Mouse (Mus musculus) lung, adult 2 months (tissue): ENCODE measurements around the gene Add1. TPM values are rescaled to one million over a fixed set of nuclear protein-coding genes. Genes with fewer than 3 reads are reported as not detected.

Experiments
- DNase-seq: peaks from one replicate; pipeline ENCODE4 v3.0.0; 2022
- H3K4me1 ChIP-seq: fragments of 200-500 bp; 2 replicates; pipeline ENCODE4 v1.6.1; 2011; ENCODE audit warnings: low read length; ENCODE audit not compliant: control insufficient read depth, insufficient read depth
- H3K4me3 ChIP-seq: fragments of 200-500 bp; replicated peaks from 2 replicates; pipeline ENCODE3; 2011; ENCODE audit warnings: low read depth, mild to moderate bottlenecking, control low read depth, low read length; ENCODE audit errors: extremely low read depth
- CTCF ChIP-seq: fragments of 200-500 bp; IDR thresholded peaks from 2 replicates; pipeline ENCODE4 v1.5.1; 2011; ENCODE audit warnings: mild to moderate bottlenecking, low read length, control low read depth; ENCODE audit not compliant: insufficient read depth
- POLR2A ChIP-seq: fragments of 200-500 bp; IDR thresholded peaks from 2 replicates; pipeline ENCODE4 v1.6.1; 2011; ENCODE audit warnings: low read depth, mild to moderate bottlenecking, control low read depth, low read length, borderline replicate concordance; ENCODE audit errors: extremely low read depth
- WGBS: fragments of 180-500 bp; shearing (Covaris S2); methylation state at CpG from one replicate; pipeline ENCODE4 v1.1.7; 2018; 5-methylcytosine and 5-hydroxymethylcytosine counted together
- polyA plus RNA-seq: library from polyadenylated mRNA; depleted of rRNA; stranded (reverse); fragments of >200 nt; gene quantifications from 2 replicates; pipeline ENCODE4 v1.2.3, GENCODE M21; 2012

The Add1 gene
- polyA plus RNA-seq, 1 experiment, result 231 TPM

DNA sequence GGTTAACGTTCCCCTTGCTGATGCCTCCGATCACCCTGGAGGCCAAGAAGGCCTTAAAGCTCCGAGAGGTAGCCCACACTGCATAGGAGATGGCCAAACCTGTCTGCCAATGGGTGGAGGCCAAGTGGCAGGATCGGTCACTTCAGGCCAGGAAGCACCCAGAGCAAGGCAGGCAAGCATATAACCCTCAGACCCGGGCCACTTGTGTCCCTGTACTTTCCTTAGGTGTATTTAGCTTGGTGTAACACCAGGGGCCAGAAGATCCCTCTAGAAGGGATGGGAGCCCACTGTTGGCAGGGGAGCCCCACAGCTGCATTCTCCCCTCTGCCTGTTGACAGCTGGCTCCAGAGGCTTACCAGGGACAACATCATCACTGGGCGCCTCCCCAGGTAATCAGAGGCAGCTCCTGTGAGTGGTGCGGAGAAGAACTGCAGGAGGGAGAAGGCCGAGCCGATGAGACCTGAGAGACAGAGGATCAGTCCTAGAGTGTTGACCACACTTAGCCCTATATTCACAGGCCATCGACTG is 62.3 kb downstream of the Add1 start:
- WGBS, result 57% methylated on average over 10 of the region's 10 CpGs
- Histone ChIP-seq H3K4me3 (no peak overlapping the region), H3K4me1 (0 out of 2 replicates have a peak, but pooled peaks cover 3% of the 10 kb centered on the region)
- no peak for DNase-seq
- no peak for TF ChIP-seq CTCF
- no peak for TF ChIP-seq POLR2A

DNA sequence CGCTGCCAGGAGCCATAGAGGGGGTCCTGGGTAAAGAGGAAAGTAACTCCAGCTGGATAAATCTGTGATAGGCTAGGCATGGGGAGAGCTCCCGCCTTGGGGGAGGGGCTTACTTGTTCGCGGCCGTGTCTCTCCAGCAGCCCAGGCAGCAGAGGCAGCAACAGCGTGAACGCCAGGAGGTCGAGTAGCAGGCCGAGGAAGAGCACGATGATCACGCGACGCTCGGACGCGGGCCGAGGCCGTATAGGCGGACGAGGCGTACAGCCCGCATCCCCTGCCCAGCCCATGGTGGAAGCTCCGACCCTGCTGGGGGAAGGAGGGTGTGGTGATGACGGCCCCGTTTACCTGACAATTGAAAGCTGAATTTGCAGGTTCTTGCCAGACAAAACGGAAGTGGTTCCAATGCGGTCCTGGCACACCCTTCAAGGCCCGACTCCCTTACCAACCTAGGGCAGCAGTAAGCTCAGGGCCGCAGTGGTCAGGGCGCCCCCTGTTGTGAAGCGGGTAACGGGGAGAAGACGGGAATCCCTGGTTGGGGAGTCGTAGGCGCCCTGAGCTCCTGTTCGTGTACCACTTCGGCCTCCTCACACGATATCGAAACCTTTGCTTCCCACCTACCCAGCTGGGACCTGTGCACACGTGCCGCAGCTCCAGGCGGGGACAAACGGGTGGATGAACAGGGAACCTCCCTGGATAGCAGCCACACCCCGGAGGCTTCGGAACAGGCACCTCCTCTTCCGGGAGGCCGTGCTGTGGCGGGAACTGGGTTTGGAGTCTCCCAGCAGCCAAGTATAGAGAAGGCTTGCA is 63.2 kb downstream of the Add1 start, which contains the start of gene Mfsd10:
Gene Mfsd10 (minus strand): TSS at position 732 of the 807 bp plus-strand sequence.
- under 1% methylated on average over 48 of the region's 48 CpGs for WGBS
- peak; percentile 64 for DNase-seq
- H3K4me1 ChIP-seq, result 0 out of 2 replicates have a peak, but pooled peaks cover 3% of the 10 kb centered on the region
- TF ChIP-seq POLR2A (peak; percentile 71; the same call in 1 of the 2 replicates), CTCF (0 out of 2 replicates have a peak, but pooled peaks have one; percentile 15)
- peak within 1 kb of the TSS; percentile 94 for H3K4me3 ChIP-seq

DNA sequence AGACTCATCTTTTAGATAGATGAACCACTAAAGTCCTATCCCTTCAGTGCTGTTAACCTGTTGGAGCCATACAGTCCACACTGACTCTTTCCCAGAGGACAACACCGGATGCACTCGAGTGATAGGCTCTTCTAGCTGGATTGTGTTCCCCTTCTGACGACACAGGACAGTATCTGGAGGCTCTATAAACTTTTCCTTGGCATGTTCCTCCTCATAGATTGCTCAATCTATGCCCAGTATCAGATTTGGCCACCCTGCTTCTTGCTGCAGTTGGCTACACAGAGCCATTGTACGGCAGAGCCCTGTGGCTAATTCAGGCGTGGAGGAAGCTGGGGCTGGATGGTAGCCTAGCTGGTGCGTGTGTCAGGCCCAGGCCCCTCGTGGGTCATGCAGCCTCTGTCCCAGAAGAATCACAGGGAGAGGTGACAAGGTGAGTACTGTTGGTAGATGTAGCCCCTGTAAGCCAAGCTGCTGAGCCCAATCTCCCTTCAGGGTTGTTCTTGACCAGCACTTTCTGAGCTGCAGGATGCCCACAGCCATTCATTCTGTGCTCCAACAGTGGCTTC is 64.2 kb downstream of the Add1 start:
- 67% methylated on average over 7 of the region's 7 CpGs for WGBS
- TF ChIP-seq POLR2A (no peak), CTCF (no peak)
- Histone ChIP-seq H3K4me1 (0 out of 2 replicates have a peak, but pooled peaks cover 3% of the 10 kb centered on the region), H3K4me3 (no peak overlapping the region)
- no peak for DNase-seq

DNA sequence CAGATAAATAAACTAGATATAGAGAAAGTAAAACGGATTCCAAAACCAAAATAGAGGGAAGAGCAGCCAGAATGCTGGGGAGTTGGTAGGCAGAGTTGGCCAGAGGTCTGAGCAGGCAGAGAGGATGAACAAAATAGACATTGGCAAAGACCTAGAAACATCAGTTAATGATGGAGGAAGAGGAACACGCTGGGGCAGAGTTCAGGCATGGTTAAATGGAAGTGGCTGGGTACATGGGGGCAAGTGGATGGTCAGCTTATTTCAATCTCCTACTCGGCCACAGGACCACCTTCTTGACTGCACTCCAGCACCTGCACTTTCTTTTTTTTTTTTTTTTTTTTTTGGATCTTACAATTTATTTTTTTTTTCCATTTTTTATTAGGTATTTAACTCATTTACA is 68.5 kb downstream of the Add1 start:
- Histone ChIP-seq H3K4me3 (no peak overlapping the region), H3K4me1 (0 out of 2 replicates have a peak, but pooled peaks cover 3% of the 10 kb centered on the region)
- WGBS, result 86% methylated on average over 3 of the region's 3 CpGs
- TF ChIP-seq CTCF (no peak), POLR2A (no peak)
- DNase-seq, result no peak

DNA sequence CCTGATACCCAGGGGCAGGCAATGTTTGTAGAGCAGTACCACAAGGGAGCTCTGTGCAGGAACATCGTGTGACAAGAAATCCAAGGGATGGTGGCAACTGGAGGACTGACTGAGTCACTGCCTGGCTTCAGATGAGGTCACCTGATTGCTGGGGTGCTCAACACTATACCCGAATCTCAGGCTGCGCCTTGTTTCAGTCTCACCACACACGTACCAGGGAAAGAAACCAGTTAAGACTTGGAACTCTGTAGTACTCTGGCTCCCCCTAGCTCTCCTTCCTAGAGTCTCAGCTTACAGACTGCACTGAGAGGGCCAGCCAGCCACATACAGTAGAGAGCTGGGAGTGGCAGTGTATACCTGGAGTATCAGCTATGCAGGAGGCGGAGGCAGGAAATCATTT is 69.5 kb downstream of the Add1 start:
- H3K4me3 ChIP-seq, result no peak overlapping the region
- no peaks in the 10 kb centered on the region for H3K4me1 ChIP-seq
- DNase-seq, result no peak
- 45% methylated on average over 5 of the region's 5 CpGs for WGBS
- TF ChIP-seq CTCF, result peak; percentile 54
- TF ChIP-seq POLR2A, result no peak

DNA sequence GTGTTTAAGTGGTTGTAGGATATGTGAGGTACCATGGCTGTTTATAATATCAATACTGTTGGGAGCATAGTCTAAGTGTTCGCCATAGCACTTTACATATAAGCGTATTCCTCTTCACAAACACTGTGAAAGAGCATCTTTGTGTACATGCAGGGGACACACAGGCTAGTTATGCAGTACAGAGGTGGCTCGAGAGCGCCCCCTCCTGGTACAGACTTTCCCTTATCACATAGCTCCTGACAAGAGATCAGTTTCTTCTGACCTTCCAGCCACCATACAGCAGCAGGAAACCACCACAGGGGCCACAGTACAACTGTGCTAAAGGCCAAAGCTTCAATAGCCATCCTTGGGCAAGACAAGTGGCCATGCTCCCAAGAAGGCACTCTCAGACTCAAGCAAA is 74.1 kb downstream of the Add1 start:
- Histone ChIP-seq H3K4me3 (no peak overlapping the region), H3K4me1 (no peaks in the 10 kb centered on the region)
- DNase-seq, result peak; percentile 51
- no peak for TF ChIP-seq POLR2A
- TF ChIP-seq CTCF, result peak; percentile 75
- WGBS, result 49% methylated on average over 4 of the region's 4 CpGs

DNA sequence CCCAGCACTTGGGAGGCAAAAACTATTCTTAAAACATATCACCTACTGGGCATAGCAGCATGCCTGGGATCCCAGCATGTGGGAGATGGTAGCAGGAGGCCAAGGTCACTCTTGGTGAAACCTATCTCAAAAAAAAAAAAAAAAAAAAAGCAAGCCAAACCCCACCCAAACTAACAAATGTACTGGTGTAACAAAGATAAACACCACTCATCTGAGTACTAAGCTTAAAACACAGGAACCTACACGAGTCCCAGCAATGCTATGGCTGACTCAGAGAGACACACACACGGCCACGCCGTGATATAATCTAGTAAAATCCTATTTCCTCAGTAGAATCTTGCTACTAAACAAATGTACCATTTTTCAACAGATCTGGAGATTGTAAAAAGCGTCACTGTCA is 79.5 kb downstream of the Add1 start:
- TF ChIP-seq CTCF (no peak), POLR2A (no peak)
- no peak overlapping the region for H3K4me3 ChIP-seq
- H3K4me1 ChIP-seq, result no peaks in the 10 kb centered on the region
- no peak for DNase-seq
- 88% methylated on average over 5 of the region's 5 CpGs for WGBS

DNA sequence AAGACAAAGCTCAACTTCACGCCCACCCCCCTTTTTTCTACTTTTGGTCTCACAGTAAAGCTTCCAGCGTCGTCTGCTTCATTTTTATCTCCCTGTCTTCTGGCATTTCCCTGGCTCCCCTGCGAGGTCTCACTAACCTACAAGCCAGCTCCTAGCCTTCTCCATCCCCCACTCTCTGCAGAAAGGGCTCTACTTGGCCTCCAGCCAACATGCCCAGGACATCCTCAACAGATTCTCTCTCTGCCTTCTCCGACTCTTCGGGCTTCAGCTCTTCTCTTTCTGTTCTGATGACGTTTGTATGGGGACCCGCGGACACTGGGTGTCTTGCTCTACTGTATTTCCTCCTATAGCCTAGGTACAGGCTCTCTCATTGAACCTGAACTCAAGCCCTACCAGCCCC is 81.4 kb downstream of the Add1 start:
- TF ChIP-seq POLR2A (no peak), CTCF (no peak)

DNA sequence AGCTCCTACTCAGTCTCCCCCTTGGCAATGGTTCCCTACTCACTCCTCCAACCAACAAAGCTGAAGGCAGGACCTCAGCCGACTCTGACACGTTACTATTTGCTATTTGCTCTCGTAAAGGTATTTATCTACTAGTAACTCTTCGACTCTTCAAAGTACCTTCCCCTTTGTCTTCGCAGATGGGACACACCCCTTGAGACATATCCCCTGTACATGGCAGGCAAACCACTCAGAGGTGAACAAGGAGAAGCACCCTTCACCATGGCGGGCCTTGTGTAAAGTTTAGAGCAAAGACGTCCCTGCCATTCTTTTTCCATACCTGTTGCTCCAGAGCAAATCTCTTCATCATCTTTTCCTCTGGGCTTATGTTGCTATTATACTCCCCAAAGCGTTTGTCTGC is 84.1 kb downstream of the Add1 start:
- Histone ChIP-seq H3K4me3 (no peak overlapping the region), H3K4me1 (peaks cover 2% of the 10 kb centered on the region; the same call in 1 of the 2 replicates)
- TF ChIP-seq POLR2A, result no peak
- TF ChIP-seq CTCF, result no peak
- DNase-seq, result no peak
- 85% methylated on average over 8 of the region's 8 CpGs for WGBS

More for the DNA sequence above, 81.4 kb downstream of the Add1 start:
- no peak for DNase-seq
- 74% methylated on average over 9 of the region's 9 CpGs for WGBS
- Histone ChIP-seq H3K4me1 (peaks cover 2% of the 10 kb centered on the region; the same call in 1 of the 2 replicates), H3K4me3 (no peak overlapping the region)
